Mouse (Mus musculus) ES-Bruce4 (cell line): ENCODE measurements around the gene Slc34a3. TPM values are rescaled to one million over a fixed set of nuclear protein-coding genes. Genes with fewer than 3 reads are reported as not detected.
A peak's percentile ranks its signal among the peaks of the same experiment; 100 is the strongest.

Source experiments
- H3K27ac ChIP-seq: 2 replicates; pipeline ENCODE4 v1.5.1; 2012; ENCODE audit warnings: low read length, inconsistent platforms; ENCODE audit not compliant: insufficient read depth
- H3K27me3 ChIP-seq: 2 replicates; pipeline ENCODE4 v1.6.1; 2012; ENCODE audit warnings: mild to moderate bottlenecking, low read length, inconsistent platforms; ENCODE audit not compliant: control insufficient read depth, poor library complexity, insufficient read depth, severe bottlenecking
- H3K36me3 ChIP-seq: 2 replicates; pipeline ENCODE4 v1.6.1; 2012; ENCODE audit warnings: inconsistent platforms, mild to moderate bottlenecking, low read length, moderate library complexity; ENCODE audit not compliant: control insufficient read depth, poor library complexity, insufficient read depth, severe bottlenecking
- H3K4me1 ChIP-seq: one replicate; pipeline ENCODE4 v1.8.1; 2011; ENCODE audit warnings: low read length; ENCODE audit not compliant: control insufficient read depth, insufficient read depth
- H3K4me3 ChIP-seq: 2 replicates; pipeline ENCODE4 v1.5.1; 2011; ENCODE audit warnings: low read depth, mild to moderate bottlenecking, low read length
- H3K9ac ChIP-seq: 2 replicates; pipeline ENCODE4 v1.6.1; 2012; ENCODE audit warnings: low read depth, mild to moderate bottlenecking, inconsistent platforms; ENCODE audit not compliant: poor library complexity, severe bottlenecking
- H3K9me3 ChIP-seq: replicated peaks from 2 replicates; pipeline ENCODE4 v1.6.1; 2012; ENCODE audit warnings: mild to moderate bottlenecking, low read length, inconsistent platforms; ENCODE audit not compliant: control insufficient read depth, poor library complexity, insufficient read depth, severe bottlenecking
- CTCF ChIP-seq: IDR thresholded peaks from one replicate; pipeline ENCODE4 v1.8.1; 2011; ENCODE audit warnings: low read depth, low read length
- EP300 ChIP-seq: IDR thresholded peaks from 2 replicates; pipeline ENCODE4 v1.6.1; 2011; ENCODE audit warnings: low read depth, low read length; ENCODE audit not compliant: insufficient read depth
- POLR2A ChIP-seq: IDR thresholded peaks from one replicate; pipeline ENCODE4 v1.8.1; 2011; ENCODE audit warnings: low read length; ENCODE audit not compliant: insufficient read depth
- polyA plus RNA-seq: library from polyadenylated mRNA; stranded (reverse); fragments of >200 nt; gene quantifications from 2 replicates; pipeline ENCODE4 v1.2.4, GENCODE M21; 2011; ENCODE audit warnings: low read depth; ENCODE audit not compliant: missing spikeins, insufficient read depth, insufficient read length

The Slc34a3 gene
- polyA plus RNA-seq, 1 experiment: 1.0 TPM

GRCm38 (mm10) chr2:25224766-25225752, 9.1 kb downstream of the Slc34a3 start:
- Histone ChIP-seq H3K4me1 (no peaks in the 10 kb centered on the region), H3K9ac (peak overlapping the region; percentile 76), H3K27me3 (no peaks in the 10 kb centered on the region)

GRCm38 (mm10) chr2:25224492-25224765, 9.7 kb downstream of the Slc34a3 start, which contains the start of gene Tubb4b:
Gene Tubb4b (minus strand): TSS chr2:25224702.
- peak within 1 kb of the TSS; percentile 85 for H3K9ac ChIP-seq
- no peaks in the 10 kb centered on the region for H3K27me3 ChIP-seq
- peak within 1 kb of the TSS; percentile 92 for H3K4me3 ChIP-seq
- peaks cover 14% of the 10 kb centered on the region for H3K36me3 ChIP-seq
- H3K9me3 ChIP-seq: no peaks in the 10 kb centered on the region
- peak within 1 kb of the TSS; percentile 98 for H3K27ac ChIP-seq
- TF ChIP-seq POLR2A (peak; percentile 98), CTCF (no peak)
- no peaks in the 10 kb centered on the region for H3K4me1 ChIP-seq

More at GRCm38 (mm10) chr2:25224766-25225752, 9.1 kb downstream of the Slc34a3 start:
- Histone ChIP-seq H3K36me3 (peaks cover 14% of the 10 kb centered on the region), H3K9me3 (no peaks in the 10 kb centered on the region), H3K4me3 (peak overlapping the region; percentile 91), H3K27ac (peak overlapping the region; percentile 98)
- peak; percentile 45 for TF ChIP-seq POLR2A
- no peak for TF ChIP-seq CTCF
- 0 out of 2 replicates have a peak, but pooled peaks have one; percentile 15 for TF ChIP-seq EP300

- H3K4me3 ChIP-seq: peak overlapping the region; percentile 92
- TF ChIP-seq POLR2A: no peak
- no peak for TF ChIP-seq CTCF
- TF ChIP-seq EP300: 0 out of 2 replicates have a peak, but pooled peaks have one; percentile 45
- no peaks in the 10 kb centered on the region for H3K4me1 ChIP-seq
Measured at GRCm38 (mm10) chr2:25223681-25224491, 10.3 kb downstream of the Slc34a3 start.

GRCm38 (mm10) chr2:25221331-25221772, 12.8 kb downstream of the Slc34a3 start:
- Histone ChIP-seq H3K27me3 (no peaks in the 10 kb centered on the region), H3K4me1 (no peaks in the 10 kb centered on the region), H3K27ac (no peak overlapping the region; the same call in 1 of the 2 replicates), H3K9me3 (no peaks in the 10 kb centered on the region), H3K36me3 (peaks cover 14% of the 10 kb centered on the region), H3K4me3 (no peak overlapping the region), H3K9ac (no peak overlapping the region)
- no peak for TF ChIP-seq POLR2A
- TF ChIP-seq CTCF: no peak
- TF ChIP-seq EP300: no peak

More at GRCm38 (mm10) chr2:25223681-25224491, 10.3 kb downstream of the Slc34a3 start:
- Histone ChIP-seq H3K9me3 (no peaks in the 10 kb centered on the region), H3K27ac (peak overlapping the region; percentile 80), H3K9ac (peak overlapping the region; percentile 85), H3K27me3 (no peaks in the 10 kb centered on the region), H3K36me3 (peaks cover 14% of the 10 kb centered on the region)

GRCm38 (mm10) chr2:25218445-25218844, 15.7 kb downstream of the Slc34a3 start, which contains the start of gene Fam166a:
Gene Fam166a (plus strand): TSS chr2:25218745.
- no peak within 1 kb of the TSS for H3K4me3 ChIP-seq
- no peak within 1 kb of the TSS for H3K27ac ChIP-seq
- no peaks in the 10 kb centered on the region for H3K9me3 ChIP-seq
- TF ChIP-seq CTCF (no peak), EP300 (no peak), POLR2A (no peak)
- peaks cover 10% of the 10 kb centered on the region for H3K36me3 ChIP-seq
- H3K27me3 ChIP-seq: no peaks in the 10 kb centered on the region
- no peaks in the 10 kb centered on the region for H3K4me1 ChIP-seq
- H3K9ac ChIP-seq: no peak within 1 kb of the TSS
